Mouse (Mus musculus) spleen, adult 12 weeks (tissue): ENCODE data around the gene Slc31a1.

Experiments used
- DNase-seq: peaks from one replicate; pipeline ENCODE4 v3.0.0; 2022; ENCODE audit warnings: low spot score

The Slc31a1 gene

GRCm38 (mm10) chr4:62364299-62364698, 3.8 kb downstream of the Slc31a1 start:
- DNase-seq: no peak

- no peak for DNase-seq
Measured at GRCm38 (mm10) chr4:62366291-62366690, 5.8 kb downstream of the Slc31a1 start.

DNA sequence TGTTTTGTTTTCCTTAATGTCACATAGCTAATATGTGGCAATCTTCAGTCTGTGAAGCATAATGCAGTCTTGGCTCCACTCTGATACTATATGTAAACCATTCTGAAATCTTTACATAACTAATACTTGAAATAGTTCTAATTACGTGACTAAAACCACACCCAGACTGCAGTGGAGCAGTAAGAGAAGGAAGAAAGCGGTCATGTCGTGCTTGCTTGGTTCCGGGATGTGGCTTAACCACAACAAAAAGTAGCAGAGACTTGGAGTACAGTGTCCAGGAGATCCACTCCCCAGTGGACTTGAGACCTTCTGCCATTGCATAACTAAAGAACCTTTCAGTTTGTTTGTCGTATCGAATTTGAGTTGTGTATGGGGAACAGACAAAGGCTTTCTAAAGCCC, 7.1 kb downstream of the Slc31a1 start:
- no peak for DNase-seq

- DNase-seq: no peak
Measured at GRCm38 (mm10) chr4:62369091-62369490, 8.6 kb downstream of the Slc31a1 start.

GRCm38 (mm10) chr4:62372410-62372809, 11.9 kb downstream of the Slc31a1 start:
- DNase-seq: no peak

- no peak for DNase-seq
Measured at GRCm38 (mm10) chr4:62372818-62373520, 12.4 kb downstream of the Slc31a1 start.

- DNase-seq: no peak
Measured at GRCm38 (mm10) chr4:62373668-62374067, 13.1 kb downstream of the Slc31a1 start.

DNA sequence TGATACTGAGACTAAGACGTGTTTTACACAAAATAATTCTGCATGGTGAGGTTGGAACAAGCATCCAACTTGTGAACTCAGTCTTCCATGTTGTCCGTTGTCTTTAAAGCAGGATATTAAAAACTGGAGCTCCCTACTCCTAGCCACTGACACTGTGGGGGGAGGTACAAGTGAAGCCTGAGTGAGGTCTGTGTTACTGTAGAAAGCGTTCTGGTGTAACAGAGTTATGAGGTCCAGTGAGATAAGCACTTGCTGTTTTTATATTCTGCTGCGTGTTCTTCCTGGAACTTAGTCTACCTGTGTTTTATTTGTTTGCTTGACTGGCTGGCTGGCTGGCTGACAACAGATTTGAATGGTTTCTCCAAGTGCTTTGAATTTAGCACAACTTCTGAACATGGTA, 13.8 kb downstream of the Slc31a1 start:
- no peak for DNase-seq

- no peak for DNase-seq
Measured at GRCm38 (mm10) chr4:62376123-62376522, 15.6 kb downstream of the Slc31a1 start.

DNA sequence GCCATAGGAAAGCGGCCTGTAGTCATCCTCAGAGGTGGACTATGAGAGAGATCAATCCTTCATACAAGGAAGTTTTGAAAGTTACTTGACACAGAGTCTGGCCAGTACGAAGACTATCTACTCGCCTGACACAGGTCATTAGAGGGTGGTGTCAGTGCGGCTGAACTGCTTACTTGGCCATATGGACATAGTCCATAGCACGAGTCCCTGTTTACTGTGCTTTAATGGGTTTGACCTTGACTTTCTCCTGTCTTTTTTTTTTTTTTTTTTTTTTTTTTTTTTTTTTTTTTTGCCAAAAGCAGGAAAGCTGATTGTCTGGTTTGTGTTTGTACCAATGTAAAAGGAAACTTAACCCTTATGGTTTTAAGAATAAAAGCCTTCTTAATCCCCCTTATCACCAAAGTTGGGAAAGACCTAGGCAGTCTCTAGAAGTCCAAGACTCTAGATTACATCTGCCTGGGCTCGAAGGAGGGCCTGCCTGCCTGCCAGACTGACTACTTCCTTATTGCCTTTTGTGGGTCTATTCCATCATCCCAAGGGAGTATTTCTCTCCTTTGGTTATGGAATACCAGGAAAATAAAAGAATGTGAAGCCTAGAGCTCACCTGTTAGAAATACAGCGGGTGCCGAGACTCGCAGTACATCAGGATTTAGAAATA, 19.3 kb downstream of the Slc31a1 start:
- no peak for DNase-seq

GRCm38 (mm10) chr4:62383207-62383606, 22.7 kb downstream of the Slc31a1 start:
- no peak for DNase-seq

GRCm38 (mm10) chr4:62383752-62384151, 23.2 kb downstream of the Slc31a1 start:
- DNase-seq: no peak

- no peak for DNase-seq
Measured at GRCm38 (mm10) chr4:62384159-62384558, 23.6 kb downstream of the Slc31a1 start.

DNA sequence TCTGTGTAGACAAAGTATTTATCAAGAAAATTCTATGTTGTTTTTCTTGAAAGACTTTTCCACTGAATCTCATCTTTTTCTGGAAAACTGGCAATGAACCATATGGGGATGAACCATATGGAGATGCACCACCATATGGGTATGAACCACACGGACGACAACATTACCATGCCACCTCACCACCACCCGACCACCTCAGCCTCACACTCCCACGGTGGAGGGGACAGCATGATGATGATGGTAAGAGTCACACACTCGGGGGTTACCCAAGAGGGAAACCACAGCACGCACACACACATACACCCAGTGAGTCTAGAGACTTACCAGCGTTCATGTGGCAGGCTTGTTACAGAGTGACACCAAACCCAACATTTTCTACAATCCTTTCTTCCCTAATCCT, 24.9 kb downstream of the Slc31a1 start:
- DNase-seq: no peak

DNA sequence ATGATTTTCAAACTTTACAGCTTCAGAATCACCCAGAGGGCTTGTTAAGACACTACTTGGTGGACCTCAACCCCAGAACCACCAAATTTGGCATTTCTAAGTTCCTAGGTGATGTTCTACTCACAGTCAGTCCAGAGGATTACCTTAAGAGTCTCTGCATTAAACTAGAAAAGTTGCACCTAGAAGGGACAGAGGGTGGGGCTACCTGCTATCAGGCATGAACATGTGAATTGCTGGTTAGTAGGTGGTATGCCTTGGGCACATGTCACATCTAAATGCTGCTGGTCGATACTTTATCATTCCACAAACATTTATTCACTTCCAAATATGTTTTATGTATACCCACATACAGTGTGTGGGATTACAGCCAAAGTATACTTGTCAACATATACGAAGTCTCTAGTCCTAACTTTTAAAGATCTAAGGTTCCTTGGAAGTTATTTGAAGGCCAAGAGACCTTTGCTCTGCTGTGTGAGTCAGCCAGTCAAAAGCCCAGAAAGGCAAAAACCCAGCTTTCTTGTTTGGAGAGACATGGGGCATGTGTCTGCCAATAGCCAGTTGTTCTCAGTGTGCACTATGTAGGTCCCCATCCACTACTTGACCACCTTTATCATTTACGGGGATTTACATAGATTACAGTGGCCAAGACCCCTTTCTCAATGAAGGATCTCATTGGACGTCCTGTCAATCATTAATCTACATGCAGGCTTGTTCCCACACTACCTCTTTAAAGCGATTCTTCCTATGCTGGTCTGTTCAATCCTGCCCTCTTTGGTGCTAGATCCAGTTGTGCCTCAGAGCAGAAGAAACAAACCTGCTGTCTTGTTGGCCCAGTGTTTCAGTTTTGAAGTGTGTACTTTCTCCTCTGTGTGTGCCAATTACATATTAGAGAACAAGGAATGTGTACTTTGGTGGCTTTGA, 29.3 kb downstream of the Slc31a1 start:
- DNase-seq: no peak

DNA sequence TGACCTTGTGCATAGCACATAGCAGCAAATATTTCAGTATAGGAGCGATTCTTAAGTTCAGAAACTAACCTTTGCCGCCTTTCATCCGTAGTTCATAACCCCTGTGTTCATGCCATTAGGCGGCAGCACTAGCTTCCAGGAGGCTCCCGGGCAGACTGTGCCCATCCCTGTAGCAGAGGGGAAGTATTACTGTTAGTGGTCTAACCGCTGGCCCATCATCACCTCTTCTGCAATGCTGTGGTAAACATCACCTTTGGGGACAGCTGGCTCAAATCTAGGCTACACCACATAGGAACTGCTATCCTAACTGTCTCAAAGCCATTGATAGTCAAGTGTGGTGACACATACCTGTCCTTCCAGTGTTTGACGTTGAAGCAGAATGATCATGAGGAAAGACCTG, 31.4 kb downstream of the Slc31a1 start:
- DNase-seq: no peak

DNA sequence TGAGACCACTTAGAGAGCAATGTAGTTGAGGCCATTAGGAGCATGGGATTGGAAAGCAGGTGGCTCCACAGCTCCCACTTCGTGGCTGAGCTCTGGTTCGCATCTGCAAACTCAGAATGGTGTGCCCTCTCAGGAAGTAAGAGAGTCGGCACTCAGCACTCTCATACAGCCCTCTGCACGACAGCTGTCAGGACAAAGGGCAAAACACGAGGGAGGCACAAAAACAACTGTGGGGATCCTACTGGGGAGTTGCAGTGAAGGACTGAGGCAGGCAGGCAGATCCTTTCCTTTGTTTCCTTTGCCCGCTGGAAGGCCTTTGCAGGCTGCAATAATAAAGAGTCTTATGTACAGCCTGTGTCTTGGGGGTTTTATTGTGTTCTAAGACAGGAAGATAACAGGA, 32.9 kb downstream of the Slc31a1 start:
- no peak for DNase-seq

DNA sequence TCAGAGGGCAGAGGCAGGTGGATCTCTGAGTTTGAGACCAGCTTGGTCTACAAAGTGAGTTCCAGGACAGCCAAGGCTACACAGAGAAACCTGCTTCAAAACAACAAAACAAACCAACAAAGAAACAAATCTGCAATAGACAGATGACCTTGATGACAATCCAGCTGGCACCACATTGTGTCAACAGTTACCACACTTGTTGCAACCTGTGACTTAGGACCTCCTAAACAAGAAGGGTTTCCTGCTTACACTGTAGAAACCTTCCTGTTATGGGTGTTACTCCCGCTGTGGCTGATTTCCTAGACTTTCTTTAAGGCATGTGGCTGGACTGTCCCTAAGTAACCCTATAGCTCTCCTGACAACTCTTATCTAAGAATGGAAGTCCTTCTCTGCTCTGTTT, 35.3 kb downstream of the Slc31a1 start:
- DNase-seq: no peak

- no peak for DNase-seq
Measured at GRCm38 (mm10) chr4:62397616-62398365, 37.3 kb downstream of the Slc31a1 start.

GRCm38 (mm10) chr4:62398956-62399355, 38.4 kb downstream of the Slc31a1 start:
- no peak for DNase-seq

DNA sequence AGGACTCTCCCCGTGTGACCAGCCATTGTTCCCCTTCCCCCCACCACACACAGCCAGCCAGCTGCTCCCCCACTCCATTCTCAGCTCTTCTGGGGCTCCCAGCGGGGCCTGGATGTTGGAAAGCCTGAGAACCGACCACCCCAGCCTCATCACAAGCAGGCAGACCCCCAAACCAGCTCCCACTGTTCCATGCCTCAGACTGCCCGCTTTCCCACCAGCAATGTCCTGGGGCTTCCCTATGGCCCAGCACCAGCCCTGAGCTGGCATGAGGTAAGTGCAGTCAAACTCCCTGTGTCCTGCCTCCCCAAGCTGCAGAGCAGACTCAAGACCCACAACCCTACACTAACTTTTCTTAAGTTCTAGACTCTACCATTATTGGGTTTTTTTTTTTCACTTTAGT, 45.6 kb downstream of the Slc31a1 start:
- DNase-seq: no peak
